Mouse (Mus musculus): ENCODE measurements around the gene Aoah. TPM values are rescaled to one million over a fixed set of nuclear protein-coding genes. Genes with fewer than 3 reads are reported as not detected.

The Aoah gene
- polyA plus RNA-seq, 1 experiment from 2014 or later, result 0.68 TPM

GRCm38 (mm10) chr13:20900396-20900971 lies 106.6 kb downstream of the Aoah start:
- WGBS, result 48% methylated on average over 8 of the region's 8 CpGs
- DNase-seq (peak; percentile 79), ATAC-seq (ENCODE audit: low FRiP score, low TSS enrichment) (peak; percentile 79)
- Histone ChIP-seq H3K27ac (replicated peaks; ENCODE audit: low read depth, low read length) (no peak overlapping the region), H3K9ac (replicated peaks; ENCODE audit: low read length) (no peak overlapping the region), H3K36me3 (ENCODE audit: control insufficient read depth, insufficient read depth, low read length) (no peaks in the 10 kb centered on the region), H3K4me2 (ENCODE audit: low read length) (no peak overlapping the region), H3K9me3 (ENCODE audit: control insufficient read depth, low read length) (no peaks in the 10 kb centered on the region), H3K4me1 (ENCODE audit: control insufficient read depth, insufficient read depth, low read length) (peaks cover 8% of the 10 kb centered on the region; the same call in 1 of the 2 replicates), H3K4me3 (replicated peaks; ENCODE audit: low read depth, low read length) (no peak overlapping the region), H3K27me3 (ENCODE audit: control insufficient read depth, insufficient read depth, low read length) (no peaks in the 10 kb centered on the region)

GRCm38 (mm10) chr13:20900972-20901457 lies 107.1 kb downstream of the Aoah start:
- peak; percentile 30 for DNase-seq
- Histone ChIP-seq H3K9ac (replicated peaks; ENCODE audit: low read length) (no peak overlapping the region), H3K4me2 (ENCODE audit: low read length) (no peak overlapping the region), H3K27ac (replicated peaks; ENCODE audit: low read depth, low read length) (no peak overlapping the region), H3K4me1 (ENCODE audit: control insufficient read depth, insufficient read depth, low read length) (peaks cover 8% of the 10 kb centered on the region; the same call in 1 of the 2 replicates), H3K9me3 (ENCODE audit: control insufficient read depth, low read length) (no peaks in the 10 kb centered on the region), H3K4me3 (replicated peaks; ENCODE audit: low read depth, low read length) (no peak overlapping the region), H3K36me3 (ENCODE audit: control insufficient read depth, insufficient read depth, low read length) (no peaks in the 10 kb centered on the region), H3K27me3 (ENCODE audit: control insufficient read depth, insufficient read depth, low read length) (no peaks in the 10 kb centered on the region)
- WGBS, result 24% methylated on average over 2 of the region's 2 CpGs
- ATAC-seq (ENCODE audit: low FRiP score, low TSS enrichment), result no peak

- ATAC-seq (ENCODE audit: low FRiP score, low TSS enrichment) (no peak), DNase-seq (no peak)
- Histone ChIP-seq H3K9me3 (ENCODE audit: control insufficient read depth, low read length) (no peaks in the 10 kb centered on the region), H3K27me3 (ENCODE audit: control insufficient read depth, insufficient read depth, low read length) (no peaks in the 10 kb centered on the region), H3K9ac (replicated peaks; ENCODE audit: low read length) (no peak overlapping the region), H3K27ac (replicated peaks; ENCODE audit: low read depth, low read length) (no peak overlapping the region), H3K4me2 (ENCODE audit: low read length) (no peak overlapping the region), H3K4me3 (replicated peaks; ENCODE audit: low read depth, low read length) (no peak overlapping the region), H3K4me1 (ENCODE audit: control insufficient read depth, insufficient read depth, low read length) (peaks cover 8% of the 10 kb centered on the region; the same call in 1 of the 2 replicates), H3K36me3 (ENCODE audit: control insufficient read depth, insufficient read depth, low read length) (no peaks in the 10 kb centered on the region)
- 62% methylated on average over 3 of the region's 3 CpGs for whole genome bisulfite sequencing
Measured at GRCm38 (mm10) chr13:20901634-20902135, 107.8 kb downstream of the Aoah start.

- no peak overlapping the region for H3K27ac ChIP-seq (replicated peaks; ENCODE audit: low read depth, low read length)
- no peaks in the 10 kb centered on the region for H3K27me3 ChIP-seq (ENCODE audit: control insufficient read depth, insufficient read depth, low read length)
- H3K4me3 ChIP-seq (replicated peaks; ENCODE audit: low read depth, low read length), result no peak overlapping the region
- peaks cover 8% of the 10 kb centered on the region; the same call in 1 of the 2 replicates for H3K4me1 ChIP-seq (ENCODE audit: control insufficient read depth, insufficient read depth, low read length)
- H3K9ac ChIP-seq (replicated peaks; ENCODE audit: low read length), result no peak overlapping the region
- H3K4me2 ChIP-seq (ENCODE audit: low read length), result no peak overlapping the region
- DNase-seq, result no peak
- no peaks in the 10 kb centered on the region for H3K9me3 ChIP-seq (ENCODE audit: control insufficient read depth, low read length)
- ATAC-seq (ENCODE audit: low FRiP score, low TSS enrichment), result no peak
- H3K36me3 ChIP-seq (ENCODE audit: control insufficient read depth, insufficient read depth, low read length), result no peaks in the 10 kb centered on the region
- WGBS, result 73% methylated on average over 4 of the region's 4 CpGs
Measured at GRCm38 (mm10) chr13:20904118-20904517, 110.2 kb downstream of the Aoah start.

GRCm38 (mm10) chr13:20905195-20905594 lies 111.3 kb downstream of the Aoah start:
- no peak for DNase-seq
- H3K9me3 ChIP-seq (ENCODE audit: control insufficient read depth, low read length), result no peaks in the 10 kb centered on the region
- no peak overlapping the region for H3K4me2 ChIP-seq (ENCODE audit: low read length)
- WGBS, result 84% methylated on average over 2 of the region's 2 CpGs
- no peaks in the 10 kb centered on the region for H3K27me3 ChIP-seq (ENCODE audit: control insufficient read depth, insufficient read depth, low read length)
- no peak overlapping the region for H3K27ac ChIP-seq (replicated peaks; ENCODE audit: low read depth, low read length)
- H3K9ac ChIP-seq (replicated peaks; ENCODE audit: low read length), result no peak overlapping the region
- no peak for ATAC-seq (ENCODE audit: low FRiP score, low TSS enrichment)
- no peak overlapping the region for H3K4me3 ChIP-seq (replicated peaks; ENCODE audit: low read depth, low read length)
- no peaks in the 10 kb centered on the region for H3K36me3 ChIP-seq (ENCODE audit: control insufficient read depth, insufficient read depth, low read length)
- peaks cover 8% of the 10 kb centered on the region; the same call in 1 of the 2 replicates for H3K4me1 ChIP-seq (ENCODE audit: control insufficient read depth, insufficient read depth, low read length)

GRCm38 (mm10) chr13:20916698-20917511 lies 123.0 kb downstream of the Aoah start:
- no peaks in the 10 kb centered on the region for H3K9me3 ChIP-seq (ENCODE audit: control insufficient read depth, low read length)
- H3K36me3 ChIP-seq (ENCODE audit: control insufficient read depth, insufficient read depth, low read length), result no peaks in the 10 kb centered on the region
- DNase-seq (peak; percentile 39), ATAC-seq (ENCODE audit: low FRiP score, low TSS enrichment) (peak; percentile 44; the same call in 1 of the 2 replicates)
- H3K27me3 ChIP-seq (ENCODE audit: control insufficient read depth, insufficient read depth, low read length), result no peaks in the 10 kb centered on the region
- WGBS, result 62% methylated on average over 10 of the region's 10 CpGs
- H3K27ac ChIP-seq (replicated peaks; ENCODE audit: low read depth, low read length), result 0 out of 2 replicates have a peak overlapping the region, but pooled peaks have one; percentile 32
- H3K4me2 ChIP-seq (ENCODE audit: low read length), result no peak overlapping the region
- H3K4me1 ChIP-seq (ENCODE audit: control insufficient read depth, insufficient read depth, low read length), result no peaks in the 10 kb centered on the region
- no peak overlapping the region for H3K9ac ChIP-seq (replicated peaks; ENCODE audit: low read length)
- H3K4me3 ChIP-seq (replicated peaks; ENCODE audit: low read depth, low read length), result no peak overlapping the region

- no peak overlapping the region for H3K27ac ChIP-seq (replicated peaks; ENCODE audit: low read depth, low read length)
- H3K36me3 ChIP-seq (ENCODE audit: control insufficient read depth, insufficient read depth, low read length), result no peaks in the 10 kb centered on the region
- H3K4me1 ChIP-seq (ENCODE audit: control insufficient read depth, insufficient read depth, low read length), result no peaks in the 10 kb centered on the region
- H3K9ac ChIP-seq (replicated peaks; ENCODE audit: low read length), result no peak overlapping the region
- no peaks in the 10 kb centered on the region for H3K9me3 ChIP-seq (ENCODE audit: control insufficient read depth, low read length)
- H3K4me2 ChIP-seq (ENCODE audit: low read length), result no peak overlapping the region
- ATAC-seq (ENCODE audit: low FRiP score, low TSS enrichment) (no peak), DNase-seq (no peak)
- H3K4me3 ChIP-seq (replicated peaks; ENCODE audit: low read depth, low read length), result no peak overlapping the region
- no peaks in the 10 kb centered on the region for H3K27me3 ChIP-seq (ENCODE audit: control insufficient read depth, insufficient read depth, low read length)
- WGBS, result 94% methylated on average over 3 of the region's 3 CpGs
Measured at GRCm38 (mm10) chr13:20920401-20920800, 126.5 kb downstream of the Aoah start.

- Histone ChIP-seq H3K9ac (replicated peaks; ENCODE audit: low read length) (no peak overlapping the region), H3K27me3 (ENCODE audit: control insufficient read depth, insufficient read depth, low read length) (no peaks in the 10 kb centered on the region), H3K27ac (replicated peaks; ENCODE audit: low read depth, low read length) (no peak overlapping the region), H3K36me3 (ENCODE audit: control insufficient read depth, insufficient read depth, low read length) (no peaks in the 10 kb centered on the region), H3K4me1 (ENCODE audit: control insufficient read depth, insufficient read depth, low read length) (no peaks in the 10 kb centered on the region), H3K4me2 (ENCODE audit: low read length) (no peak overlapping the region), H3K4me3 (replicated peaks; ENCODE audit: low read depth, low read length) (no peak overlapping the region), H3K9me3 (ENCODE audit: control insufficient read depth, low read length) (no peaks in the 10 kb centered on the region)
- no peak for DNase-seq
- ATAC-seq (ENCODE audit: low FRiP score, low TSS enrichment), result no peak
Measured at GRCm38 (mm10) chr13:20936016-20936415, 142.1 kb downstream of the Aoah start.

Measured in midbrain, embryonic 14.5 days (tissue).